Mouse (Mus musculus) small intestine, adult 2 months (tissue): Measurements from ENCODE around the gene Vmn1r4. TPM values are rescaled to one million over a fixed set of nuclear protein-coding genes. Genes with fewer than 3 reads are reported as not detected.

Experiments
- H3K27ac ChIP-seq: fragments of 200-500 bp; 2 replicates; pipeline ENCODE4 v1.5.1; 2012; ENCODE audit warnings: low read depth, low read length, control low read depth, inconsistent platforms; ENCODE audit not compliant: insufficient read depth
- H3K27me3 ChIP-seq: fragments of 200-500 bp; 2 replicates; pipeline ENCODE4 v1.6.1; 2012; ENCODE audit warnings: mild to moderate bottlenecking, moderate library complexity, low read length, inconsistent platforms; ENCODE audit not compliant: control insufficient read depth, insufficient read depth
- H3K36me3 ChIP-seq: fragments of 200-500 bp; 2 replicates; pipeline ENCODE4 v1.6.1; 2012; ENCODE audit warnings: mild to moderate bottlenecking, low read length, control low read depth, inconsistent platforms; ENCODE audit not compliant: control insufficient read depth, insufficient read depth
- H3K4me1 ChIP-seq: fragments of 200-500 bp; 2 replicates; pipeline ENCODE4 v1.6.1; 2012; ENCODE audit warnings: low read length, inconsistent platforms, mixed read lengths; ENCODE audit not compliant: control insufficient read depth, insufficient read depth, insufficient read length
- H3K4me3 ChIP-seq: fragments of 200-500 bp; 2 replicates; pipeline ENCODE4 v1.5.1; 2012; ENCODE audit warnings: low read depth, mild to moderate bottlenecking, control low read depth, inconsistent platforms, low read length, moderate library complexity
- CTCF ChIP-seq: fragments of 200-500 bp; IDR thresholded peaks from 2 replicates; pipeline ENCODE4 v1.5.1; 2012; ENCODE audit warnings: low read depth, mild to moderate bottlenecking, control low read depth, inconsistent platforms, low read length, moderate library complexity, mixed read lengths; ENCODE audit not compliant: insufficient replicate concordance, insufficient read length; ENCODE audit errors: extremely low read depth
- POLR2A ChIP-seq: fragments of 200-500 bp; IDR thresholded peaks from 2 replicates; pipeline ENCODE4 v1.6.1; 2012; ENCODE audit warnings: low read depth, mild to moderate bottlenecking, control low read depth, inconsistent platforms, low read length, moderate library complexity
- WGBS: fragments of 180-500 bp; shearing (Covaris S2); methylation state at CpG from one replicate; pipeline ENCODE4 v1.1.7; 2018; 5-methylcytosine and 5-hydroxymethylcytosine counted together
- polyA plus RNA-seq: library from polyadenylated mRNA; depleted of rRNA; stranded (reverse); fragments of >200 nt; gene quantifications from 2 replicates; pipeline ENCODE4 v1.2.3, GENCODE M21; 2012; rRNA removed

The Vmn1r4 gene
- polyA plus RNA-seq, 1 experiment, result not detected

GRCm38 (mm10) chr6:56934366-56934765 lies 10.6 kb downstream of the Vmn1r4 start:
- Histone ChIP-seq H3K4me1 (no peaks in the 10 kb centered on the region), H3K4me3 (no peak overlapping the region), H3K36me3 (no peaks in the 10 kb centered on the region), H3K27me3 (no peaks in the 10 kb centered on the region), H3K27ac (no peak overlapping the region)
- 75% methylated on average over 4 of the region's 4 CpGs for WGBS
- TF ChIP-seq CTCF (no peak), POLR2A (no peak)

GRCm38 (mm10) chr6:56956436-56956835 lies 32.6 kb downstream of the Vmn1r4 start:
- TF ChIP-seq CTCF (no peak), POLR2A (no peak)
- Histone ChIP-seq H3K4me1 (no peaks in the 10 kb centered on the region), H3K27me3 (no peaks in the 10 kb centered on the region), H3K27ac (no peak overlapping the region), H3K4me3 (no peak overlapping the region), H3K36me3 (no peaks in the 10 kb centered on the region)
- 56% methylated on average over 5 of the region's 5 CpGs for WGBS

GRCm38 (mm10) chr6:56969973-56970372 lies 46.2 kb downstream of the Vmn1r4 start, which contains the start of gene Vmn1r5:
Vmn1r5 (plus strand) TSS chr6:56970273.
- no peaks in the 10 kb centered on the region for H3K36me3 ChIP-seq
- H3K4me3 ChIP-seq, result no peak within 1 kb of the TSS
- no peaks in the 10 kb centered on the region for H3K4me1 ChIP-seq
- no peak for TF ChIP-seq CTCF
- TF ChIP-seq POLR2A, result no peak
- H3K27me3 ChIP-seq, result no peaks in the 10 kb centered on the region
- H3K27ac ChIP-seq, result no peak within 1 kb of the TSS

- 73% methylated on average over 2 of the region's 2 CpGs for WGBS
- no peaks in the 10 kb centered on the region for H3K36me3 ChIP-seq
- no peak for TF ChIP-seq CTCF
- no peak for TF ChIP-seq POLR2A
- H3K27me3 ChIP-seq, result no peaks in the 10 kb centered on the region
- no peaks in the 10 kb centered on the region for H3K4me1 ChIP-seq
- H3K4me3 ChIP-seq, result no peak within 1 kb of the TSS
- no peak within 1 kb of the TSS for H3K27ac ChIP-seq
Measured at GRCm38 (mm10) chr6:56996943-56997342, 73.1 kb downstream of the Vmn1r4 start, which contains the start of gene Vmn1r6. Vmn1r6 (plus strand) TSS chr6:56997243.

Other genes with a start within 250 kb of the Vmn1r4 start
- gene Lsm5, start 219.3 kb upstream of the Vmn1r4 start, polyA plus RNA-seq, result not detected in 2 replicates
- gene Avl9, start 209.1 kb upstream of the Vmn1r4 start, polyA plus RNA-seq, result 4.3 TPM in 2 replicates
- 2.1 and 3.7 TPM in 2 replicates for gene Kbtbd2, start 126.2 kb upstream of the Vmn1r4 start, polyA plus RNA-seq
- 6.2 and 9.4 TPM in 2 replicates for gene Fkbp9, start 92.0 kb upstream of the Vmn1r4 start, polyA plus RNA-seq
- gene Nt5c3, start 83 bp upstream of the Vmn1r4 start, polyA plus RNA-seq, result 2.3 and 3.6 TPM in 2 replicates
- not detected in 2 replicates for gene Vmn1r5, start 46.3 kb downstream of the Vmn1r4 start, polyA plus RNA-seq
- not detected in 2 replicates for gene Vmn1r6, start 73.2 kb downstream of the Vmn1r4 start, polyA plus RNA-seq
- not detected in 2 replicates for gene Vmn1r7, start 101.3 kb downstream of the Vmn1r4 start, polyA plus RNA-seq
- not detected in 2 replicates for gene Vmn1r8, start 108.3 kb downstream of the Vmn1r4 start, polyA plus RNA-seq
- not detected in 2 replicates for gene Vmn1r9, start 142.8 kb downstream of the Vmn1r4 start, polyA plus RNA-seq
- not detected in 2 replicates for gene Vmn1r10, start 185.4 kb downstream of the Vmn1r4 start, polyA plus RNA-seq
- not detected in 2 replicates for gene Vmn1r11, start 209.4 kb downstream of the Vmn1r4 start, polyA plus RNA-seq
- gene Vmn1r12, start 232.9 kb downstream of the Vmn1r4 start, polyA plus RNA-seq, result not detected in 2 replicates